Comparison of ENCODE assay signal across 21 mouse cellular contexts in the genomic region with DNA sequence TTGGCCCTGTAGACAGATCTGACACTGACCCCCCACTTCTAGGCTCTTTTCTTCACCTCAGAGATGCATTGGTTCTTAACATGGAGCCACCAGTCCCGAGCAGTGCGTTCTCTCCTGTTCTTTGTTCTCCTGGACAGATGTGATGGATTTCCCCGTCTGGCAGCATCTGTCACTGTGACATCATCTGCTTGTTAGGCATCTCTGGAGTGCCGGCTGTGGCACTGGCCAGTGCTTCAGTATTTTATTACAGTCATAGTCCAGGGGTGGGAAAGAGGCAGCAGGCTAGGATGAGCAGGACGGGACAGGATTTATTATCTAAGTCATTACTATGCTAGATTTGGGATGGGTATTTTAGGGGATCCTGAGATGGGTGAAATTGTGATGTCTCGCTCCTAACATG. TPM values are rescaled to one million over a fixed set of nuclear protein-coding genes. Genes with fewer than 3 reads are reported as not detected.
DNase-seq lines count a peak whose midpoint lies in the region; ATAC-seq and TF ChIP-seq lines count a peak whose summit lies in the region.
"Had no signal": no experiment of that assay in that cellular context is flagged by ENCODE, and none has a peak within 500 bp of the region (broad histone marks: within the 10 kb centered on the region; RNA-seq: fewer than 3 reads in every experiment).

No protein-coding gene starts in this region.

- DNase-seq in hindbrain, embryonic 10.5 days (ENCODE audit: low spot score) = peak; percentile 34
- DNase-seq in neural tube, embryonic 11.5 days (ENCODE audit: low spot score) = peak; percentile 43
- no peak for DNase-seq in gastrocnemius, adult 2 months
- DNase-seq: adrenal gland, adult 2 months; cerebellum, adult 11-12 months; cerebellum, adult 9-10 months; cerebellum, postnatal 25 days; gastrocnemius, postnatal 10 days; heart, adult 18-20 months; heart, postnatal 10 days; heart, postnatal 4 days had no signal

- 0 out of 2 replicates have a peak, but pooled peaks cover 5% of the 10 kb centered on the region for H3K4me1 ChIP-seq in hindbrain, embryonic 10.5 days (replicated peaks)
- H3K4me1 ChIP-seq in hindbrain, embryonic 16.5 days (ENCODE audit: control insufficient read depth, insufficient read depth, low read depth, low read length) = no peaks in the 10 kb centered on the region
- H3K4me1 ChIP-seq in neural tube, embryonic 11.5 days (ENCODE audit: control insufficient read depth, insufficient read depth, low read length) = no peaks in the 10 kb centered on the region
- H3K4me1 ChIP-seq in neural tube, embryonic 15.5 days = peaks cover 15% of the 10 kb centered on the region
- H3K4me1 ChIP-seq in hindbrain, embryonic 12.5 days = peaks cover 6% of the 10 kb centered on the region; the same call in 1 of the 2 replicates
- H3K4me1 ChIP-seq in neural tube, embryonic 13.5 days (replicated peaks) = peaks cover 15% of the 10 kb centered on the region
- H3K4me1 ChIP-seq: embryonic facial prominence, embryonic 12.5 days; forebrain, embryonic 15.5 days; heart, embryonic 10.5 days had no signal

- no peak overlapping the region for H3K4me3 ChIP-seq in hindbrain, embryonic 10.5 days
- no peak overlapping the region for H3K4me3 ChIP-seq in hindbrain, embryonic 16.5 days (ENCODE audit: low read length)
- no peak overlapping the region for H3K4me3 ChIP-seq in neural tube, embryonic 11.5 days (ENCODE audit: low read depth, low read length)
- no peak overlapping the region for H3K4me3 ChIP-seq in neural tube, embryonic 15.5 days (replicated peaks)
- no peak overlapping the region for H3K4me3 ChIP-seq in hindbrain, embryonic 12.5 days
- H3K4me3 ChIP-seq in neural tube, embryonic 13.5 days = no peak overlapping the region
- H3K4me3 ChIP-seq in gastrocnemius, adult 2 months = no peak overlapping the region
- H3K4me3 ChIP-seq: embryonic facial prominence, embryonic 12.5 days; forebrain, embryonic 15.5 days; heart, embryonic 10.5 days had no signal

- no peak for ATAC-seq in hindbrain, embryonic 16.5 days
- no peak for ATAC-seq in neural tube, embryonic 11.5 days (ENCODE audit: insufficient read depth, low FRiP score, low TSS enrichment)
- no peak for ATAC-seq in neural tube, embryonic 15.5 days (ENCODE audit: low FRiP score)
- no peak for ATAC-seq in hindbrain, embryonic 12.5 days (ENCODE audit: low FRiP score)
- no peak for ATAC-seq in neural tube, embryonic 13.5 days (ENCODE audit: low read depth)
- ATAC-seq: forebrain, embryonic 15.5 days; intestine, postnatal 0 days had no signal

- peak overlapping the region; percentile 35; the same call in 1 of the 2 replicates for H3K27ac ChIP-seq in hindbrain, embryonic 10.5 days
- no peak overlapping the region for H3K27ac ChIP-seq in hindbrain, embryonic 16.5 days (ENCODE audit: low read depth, low read length)
- H3K27ac ChIP-seq in neural tube, embryonic 11.5 days (ENCODE audit: low read depth, low read length) = peak overlapping the region; percentile 51
- H3K27ac ChIP-seq in neural tube, embryonic 15.5 days (replicated peaks) = no peak overlapping the region; the same call in 1 of the 2 replicates
- peak overlapping the region; percentile 55 for H3K27ac ChIP-seq in hindbrain, embryonic 12.5 days
- H3K27ac ChIP-seq in neural tube, embryonic 13.5 days (replicated peaks) = peak overlapping the region; percentile 59
- H3K27ac ChIP-seq in gastrocnemius, adult 2 months = no peak overlapping the region
- H3K27ac ChIP-seq: embryonic facial prominence, embryonic 12.5 days; forebrain, embryonic 15.5 days; heart, embryonic 10.5 days had no signal

- H3K4me2 ChIP-seq in hindbrain, embryonic 16.5 days (ENCODE audit: low read length) = no peak overlapping the region
- H3K4me2 ChIP-seq in neural tube, embryonic 11.5 days (ENCODE audit: low read depth) = no peak overlapping the region
- no peak overlapping the region for H3K4me2 ChIP-seq in neural tube, embryonic 15.5 days
- no peak overlapping the region for H3K4me2 ChIP-seq in hindbrain, embryonic 12.5 days (replicated peaks)
- no peak overlapping the region for H3K4me2 ChIP-seq in neural tube, embryonic 13.5 days
- H3K4me2 ChIP-seq: embryonic facial prominence, embryonic 12.5 days; forebrain, embryonic 15.5 days had no signal

- no peaks in the 10 kb centered on the region for H3K27me3 ChIP-seq in hindbrain, embryonic 10.5 days (ENCODE audit: insufficient read depth, poor library complexity, severe bottlenecking)
- H3K27me3 ChIP-seq in hindbrain, embryonic 16.5 days (replicated peaks; ENCODE audit: control insufficient read depth, insufficient read depth, low read length) = no peaks in the 10 kb centered on the region
- H3K27me3 ChIP-seq in neural tube, embryonic 11.5 days (ENCODE audit: control insufficient read depth, insufficient read depth, low read length) = no peaks in the 10 kb centered on the region
- H3K27me3 ChIP-seq in neural tube, embryonic 15.5 days (replicated peaks) = no peaks in the 10 kb centered on the region
- H3K27me3 ChIP-seq in hindbrain, embryonic 12.5 days = no peaks in the 10 kb centered on the region
- no peaks in the 10 kb centered on the region for H3K27me3 ChIP-seq in neural tube, embryonic 13.5 days
- H3K27me3 ChIP-seq: embryonic facial prominence, embryonic 12.5 days; forebrain, embryonic 15.5 days had no signal

- peaks cover 10% of the 10 kb centered on the region; the same call in 1 of the 2 replicates for H3K9me3 ChIP-seq in hindbrain, embryonic 10.5 days
- no peaks in the 10 kb centered on the region for H3K9me3 ChIP-seq in hindbrain, embryonic 16.5 days (ENCODE audit: control insufficient read depth, low read length)
- H3K9me3 ChIP-seq in neural tube, embryonic 11.5 days (ENCODE audit: control insufficient read depth, low read length) = 0 out of 2 replicates have a peak, but pooled peaks cover 2% of the 10 kb centered on the region
- no peaks in the 10 kb centered on the region for H3K9me3 ChIP-seq in neural tube, embryonic 15.5 days (replicated peaks)
- H3K9me3 ChIP-seq in hindbrain, embryonic 12.5 days (replicated peaks) = peaks cover 6% of the 10 kb centered on the region
- peaks cover 5% of the 10 kb centered on the region; the same call in 1 of the 2 replicates for H3K9me3 ChIP-seq in neural tube, embryonic 13.5 days
- H3K9me3 ChIP-seq: embryonic facial prominence, embryonic 12.5 days; heart, embryonic 10.5 days had no signal

- 65% methylated on average over 6 of the region's 6 CpGs for WGBS in hindbrain, embryonic 10.5 days
- WGBS in hindbrain, embryonic 16.5 days = 42% methylated on average over 6 of the region's 6 CpGs
- 19% methylated on average over 6 of the region's 6 CpGs for WGBS in neural tube, embryonic 11.5 days
- WGBS in neural tube, embryonic 15.5 days = 23% methylated on average over 6 of the region's 6 CpGs
- 41% methylated on average over 6 of the region's 6 CpGs for WGBS in hindbrain, embryonic 12.5 days
- 26% methylated on average over 6 of the region's 6 CpGs for WGBS in neural tube, embryonic 13.5 days

- intact Hi-C loops in gastrocnemius, adult 2 months (cut with DNase I) = no loop called here

- no peak overlapping the region for H3K9ac ChIP-seq in hindbrain, embryonic 16.5 days (ENCODE audit: low read depth, low read length)
- no peak overlapping the region for H3K9ac ChIP-seq in neural tube, embryonic 11.5 days (ENCODE audit: low read length)
- no peak overlapping the region for H3K9ac ChIP-seq in neural tube, embryonic 15.5 days (replicated peaks)
- H3K9ac ChIP-seq in hindbrain, embryonic 12.5 days = no peak overlapping the region
- H3K9ac ChIP-seq in neural tube, embryonic 13.5 days = no peak overlapping the region
- H3K9ac ChIP-seq: embryonic facial prominence, embryonic 12.5 days; forebrain, embryonic 15.5 days had no signal

- TF ChIP-seq CTCF in gastrocnemius, adult 2 months (IDR thresholded peaks at IDR 0.05) = no peak

- H3K36me3 ChIP-seq in hindbrain, embryonic 10.5 days = no peaks in the 10 kb centered on the region
- H3K36me3 ChIP-seq in hindbrain, embryonic 16.5 days (ENCODE audit: control insufficient read depth, insufficient read depth, low read length) = no peaks in the 10 kb centered on the region
- no peaks in the 10 kb centered on the region for H3K36me3 ChIP-seq in neural tube, embryonic 11.5 days (ENCODE audit: control insufficient read depth, insufficient read depth, low read length)
- H3K36me3 ChIP-seq in neural tube, embryonic 15.5 days = no peaks in the 10 kb centered on the region
- no peaks in the 10 kb centered on the region for H3K36me3 ChIP-seq in hindbrain, embryonic 12.5 days
- H3K36me3 ChIP-seq in neural tube, embryonic 13.5 days = no peaks in the 10 kb centered on the region
- H3K36me3 ChIP-seq: embryonic facial prominence, embryonic 12.5 days; forebrain, embryonic 15.5 days; heart, embryonic 10.5 days had no signal

RNA-seq across cellular contexts. Expression of a gene that starts 31.9 kb away (rescaled TPM):
- 0.21 and 0.41 TPM in 2 replicates for polyA plus RNA-seq in hindbrain, embryonic 10.5 days (2016; fragmentation: Nextera tagmentation; extraction: Ambion mirVana)
- 3.9 and 4.2 TPM in 2 replicates for polyA plus RNA-seq in hindbrain, embryonic 16.5 days (2015; fragmentation: Nextera tagmentation; extraction: Ambion mirVana)
- polyA plus RNA-seq in neural tube, embryonic 11.5 days (2014; fragmentation: Nextera tagmentation; extraction: Ambion mirVana) = 1.4 and 1.5 TPM in 2 replicates
- polyA plus RNA-seq in neural tube, embryonic 15.5 days (2015; fragmentation: Nextera tagmentation; extraction: Ambion mirVana) = 4.9 and 5.6 TPM in 2 replicates
- 2.4 and 3.1 TPM in 2 replicates for polyA plus RNA-seq in hindbrain, embryonic 12.5 days (2016; fragmentation: Nextera tagmentation; extraction: Ambion mirVana)
- polyA plus RNA-seq in neural tube, embryonic 13.5 days (2015; fragmentation: Nextera tagmentation; extraction: Ambion mirVana) = 3.0 TPM in 2 replicates
- total RNA-seq in gastrocnemius, adult 2 months (2021) = under 1 TPM; 0.20 to 0.56 TPM
- total RNA-seq: CH12.LX; heart, adult 18-20 months had no signal
- polyA plus RNA-seq: heart, embryonic 10.5 days; heart, embryonic 14.5 days had no signal

Comparison
In these comparisons a context has a peak if more than half of its experiments do, and no peak if none do; other contexts are left out.
1. H3K27ac ChIP-seq: peak in hindbrain, embryonic 10.5 days (single experiment), neural tube, embryonic 11.5 days (single experiment), hindbrain, embryonic 12.5 days (single experiment) and neural tube, embryonic 13.5 days (single experiment); none in hindbrain, embryonic 16.5 days (single experiment), neural tube, embryonic 15.5 days (single experiment) and gastrocnemius, adult 2 months (single experiment).